Mouse (Mus musculus) heart, adult 18-20 months (tissue): ENCODE measurements at regions not wholly inside any gene's neighbourhood (a gene's known extent, or its start where the extent isn't known, plus 50 kb on each side); places are given as distances from the start of the nearest gene placed in this dataset.

Source experiments
- DNase-seq, 2 experiments: peaks; one replicate each; pipeline ENCODE4 v3.0.0; 2021 to 2022; ENCODE audit warnings: mixed read lengths in 1 of 2

- no peak for DNase-seq
Measured at GRCm38 (mm10) chr10:111741301-111741945, 231.0 kb upstream of the Krr1 start.

GRCm38 (mm10) chr10:111743291-111743690 is 229.2 kb upstream of the Krr1 start:
- DNase-seq, result no peak

GRCm38 (mm10) chr10:111745116-111745515 is 227.3 kb upstream of the Krr1 start:
- no peak for DNase-seq

- DNase-seq, result no peak
Measured at GRCm38 (mm10) chr10:111746067-111746878, 226.2 kb upstream of the Krr1 start.

DNA sequence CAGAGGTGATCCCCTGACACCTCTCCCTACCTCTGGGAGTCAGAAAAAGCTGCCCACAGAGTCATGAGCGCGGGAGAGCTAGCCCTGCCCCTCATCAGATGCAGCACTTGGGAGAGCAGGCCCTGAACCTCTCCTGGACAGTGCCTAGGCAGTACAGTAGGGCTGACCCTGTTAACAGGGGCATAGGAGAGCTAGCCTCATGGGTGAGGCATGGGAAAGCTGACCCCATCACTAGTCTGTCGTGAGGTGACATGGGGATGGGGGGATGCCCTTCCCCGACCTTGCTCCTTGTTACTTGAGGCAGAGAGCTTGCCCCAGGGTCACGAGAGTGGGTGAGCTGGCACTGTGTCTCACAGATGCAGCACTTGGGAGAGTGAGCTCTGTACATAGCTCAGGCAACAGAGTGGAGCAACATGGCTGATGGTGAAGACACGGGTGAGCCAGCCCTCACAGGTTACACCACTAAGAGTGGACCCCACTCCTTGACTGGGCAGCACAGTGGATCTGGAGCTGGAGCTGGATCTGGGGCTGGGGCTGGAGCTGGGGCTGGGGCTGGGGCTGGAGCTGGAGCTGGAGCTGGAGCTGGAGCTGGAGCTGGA is 225.5 kb upstream of the Krr1 start:
- DNase-seq, result no peak

GRCm38 (mm10) chr10:111748482-111748881 is 224.0 kb upstream of the Krr1 start:
- no peak for DNase-seq

DNA sequence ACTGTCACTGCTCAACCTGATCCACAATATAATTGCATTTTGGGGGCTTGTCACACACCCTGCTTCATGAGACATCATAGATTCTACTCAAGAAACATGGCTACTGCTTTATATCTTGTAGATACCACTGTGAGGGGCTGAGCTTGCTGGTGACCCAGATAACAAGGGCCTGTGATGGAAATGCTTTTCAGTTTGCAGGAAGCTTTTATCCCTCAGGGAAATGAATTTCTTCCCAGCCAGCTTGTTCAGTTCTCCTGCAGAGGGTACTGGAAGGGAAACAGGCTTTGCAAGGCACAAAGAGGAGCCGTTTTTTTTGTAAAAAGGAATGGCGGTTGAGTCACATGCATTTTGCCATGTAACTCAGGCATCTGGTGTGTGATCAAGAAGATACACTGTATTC is 218.8 kb upstream of the Krr1 start:
- no peak for DNase-seq

- DNase-seq, result no peak
Measured at GRCm38 (mm10) chr10:111755964-111756363, 216.5 kb upstream of the Krr1 start.

DNA sequence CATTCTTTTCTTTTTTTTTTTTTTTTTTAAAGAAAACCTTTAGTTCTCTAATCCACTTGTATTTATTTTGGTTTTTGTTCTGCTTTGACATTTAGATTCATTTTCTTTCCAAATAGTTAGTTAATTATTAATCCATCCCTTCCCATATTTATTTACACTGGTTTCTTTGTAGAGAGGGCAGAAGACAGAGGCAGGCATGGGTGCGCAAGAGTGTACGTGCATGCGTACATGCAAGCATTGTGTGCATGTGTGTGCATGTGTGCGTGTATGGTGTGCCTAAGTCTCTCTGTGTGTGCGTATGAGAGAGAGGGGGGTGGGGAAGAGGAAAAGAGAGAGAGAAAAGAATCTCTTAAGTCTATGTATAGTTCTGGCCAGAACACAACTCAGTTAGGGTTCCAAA is 215.9 kb upstream of the Krr1 start:
- no peak for DNase-seq

GRCm38 (mm10) chr10:111757689-111758088 is 214.8 kb upstream of the Krr1 start:
- DNase-seq, result no peak

- DNase-seq, result no peak
Measured at GRCm38 (mm10) chr10:111759505-111759904, 213.0 kb upstream of the Krr1 start.

DNA sequence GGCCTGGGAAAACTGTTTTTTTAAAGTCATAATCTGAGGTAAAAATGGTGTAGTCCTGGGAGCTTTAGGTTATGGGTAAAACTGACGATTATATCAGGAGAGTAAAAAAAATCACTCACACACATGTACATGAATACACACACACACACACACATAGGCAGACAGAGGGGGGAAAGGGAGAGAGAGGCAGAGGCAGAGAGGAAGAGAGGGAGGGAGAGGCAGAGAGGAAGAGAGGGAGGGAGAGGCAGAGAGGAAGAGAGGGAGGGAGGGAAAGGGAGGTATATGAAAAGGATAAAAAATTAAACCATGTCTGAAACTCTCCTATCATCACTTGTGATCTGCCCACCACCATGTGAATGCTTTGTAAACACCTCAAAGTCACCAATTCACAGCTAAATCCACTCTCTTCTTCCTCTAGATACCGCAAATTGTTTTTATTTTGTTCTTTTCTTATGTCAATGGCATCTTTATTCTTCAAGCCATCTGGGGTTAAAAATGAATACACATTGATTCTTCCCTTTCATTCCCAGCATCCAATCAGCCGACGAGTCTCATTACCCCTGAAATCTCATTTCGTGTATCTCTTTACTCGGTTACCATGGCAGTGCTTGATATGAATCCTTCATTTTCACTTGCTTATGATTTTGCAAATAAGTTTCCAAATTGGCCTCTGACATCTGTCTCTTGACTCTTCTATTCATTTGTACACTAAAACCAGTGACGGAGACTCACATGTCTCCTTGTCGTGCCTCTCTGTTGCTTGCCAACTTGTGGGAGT is 209.5 kb upstream of the Krr1 start:
- DNase-seq, result no peak

GRCm38 (mm10) chr10:111767011-111767720 is 205.3 kb upstream of the Krr1 start:
- DNase-seq, result peak in 1 of 2 experiments; percentile 14

DNA sequence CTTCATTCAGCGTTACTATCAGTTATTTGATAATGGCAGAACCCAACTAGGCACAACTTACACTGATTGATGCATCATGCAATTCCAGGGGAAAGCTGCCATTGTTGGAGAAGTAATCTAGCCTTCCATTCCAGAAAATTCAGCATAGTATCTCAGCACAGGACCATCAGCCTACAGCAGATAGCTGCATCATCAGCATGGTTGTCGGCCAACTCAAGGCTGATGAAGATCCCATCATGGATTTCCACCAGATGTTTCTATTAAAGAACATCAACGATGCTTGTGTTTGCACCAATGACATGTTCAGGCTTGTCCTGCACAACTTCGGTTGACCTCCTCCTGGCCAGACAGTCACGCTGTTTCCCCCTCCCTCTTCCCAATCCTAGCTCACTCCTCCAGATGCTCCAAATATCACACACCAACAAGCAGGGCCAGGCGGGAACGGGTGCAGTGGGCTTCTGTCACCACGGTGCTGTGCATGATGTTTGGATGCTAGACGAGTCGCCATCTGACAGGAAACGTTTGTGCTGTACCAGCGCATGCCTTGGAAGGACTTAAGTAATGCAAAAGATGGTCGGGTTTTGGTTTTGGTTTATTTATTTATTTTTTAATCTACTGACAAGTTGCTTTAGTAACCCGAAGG is 204.5 kb upstream of the Krr1 start:
- peak in 1 of 2 experiments; percentile 21 for DNase-seq

DNA sequence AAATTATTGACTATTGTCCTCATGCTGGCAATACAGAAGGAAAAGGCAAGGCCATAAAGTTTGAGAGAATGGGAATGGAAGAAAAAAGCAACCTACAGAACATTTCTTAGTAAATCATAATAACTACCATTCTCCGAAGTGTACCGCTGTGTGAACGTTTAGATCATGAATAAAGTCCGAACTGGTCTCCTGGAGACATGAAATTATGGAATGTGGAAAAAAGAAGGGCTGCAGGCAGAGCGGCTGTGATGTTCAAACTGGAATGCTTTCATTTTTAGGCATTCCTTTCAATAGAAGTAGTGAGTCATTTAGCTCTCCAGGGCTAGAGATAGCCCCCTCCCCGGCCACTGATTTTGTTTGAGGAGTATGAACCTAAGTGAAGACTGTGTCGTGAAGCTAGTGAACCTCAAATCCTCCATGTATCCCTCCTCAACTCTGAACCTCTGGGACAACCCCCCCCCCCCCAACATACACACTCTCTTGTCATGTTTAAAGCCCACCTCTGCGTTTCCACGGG is 202.9 kb upstream of the Krr1 start:
- DNase-seq, result peak in 1 of 2 experiments; percentile 20

DNA sequence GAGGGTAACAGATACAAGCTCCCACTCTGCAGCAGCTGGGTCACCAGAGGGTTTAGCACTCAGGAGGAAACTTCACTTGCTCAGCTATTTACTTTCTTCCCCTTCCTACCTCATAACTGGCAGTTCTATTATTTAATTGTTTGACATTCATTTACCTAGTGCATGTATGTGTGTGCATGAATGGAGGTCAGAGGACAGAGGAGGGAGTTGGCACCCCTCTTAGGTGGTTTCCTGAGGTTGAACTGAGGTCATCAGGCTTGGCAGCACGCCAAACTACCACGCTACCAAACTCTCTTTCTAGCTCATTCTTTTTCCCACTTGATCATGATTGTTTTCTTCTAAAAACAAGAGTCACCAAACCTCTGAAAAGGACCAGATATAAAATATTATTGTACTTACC is 202.4 kb upstream of the Krr1 start:
- DNase-seq, result peak in 1 of 2 experiments; percentile 23

DNA sequence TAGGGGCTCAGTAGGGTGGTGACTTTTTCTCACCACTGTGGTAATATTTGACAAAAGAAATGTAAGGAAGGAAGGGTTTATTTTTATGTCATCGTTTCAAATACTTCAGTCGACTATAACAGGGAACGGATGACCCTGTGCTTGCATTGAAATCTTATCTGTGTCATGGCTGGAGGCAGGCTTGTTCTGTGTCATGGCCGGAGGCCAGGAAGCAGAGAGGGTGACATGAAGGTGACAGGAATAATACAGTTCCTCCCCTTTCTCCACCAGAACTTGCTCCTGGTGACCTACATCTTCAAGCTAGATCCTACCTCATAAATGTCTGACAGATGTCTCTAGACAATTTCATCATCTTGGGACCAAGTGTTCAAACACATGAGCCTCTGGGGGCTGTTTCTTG is 201.5 kb upstream of the Krr1 start:
- peak; percentile 22 to 29 for DNase-seq

DNA sequence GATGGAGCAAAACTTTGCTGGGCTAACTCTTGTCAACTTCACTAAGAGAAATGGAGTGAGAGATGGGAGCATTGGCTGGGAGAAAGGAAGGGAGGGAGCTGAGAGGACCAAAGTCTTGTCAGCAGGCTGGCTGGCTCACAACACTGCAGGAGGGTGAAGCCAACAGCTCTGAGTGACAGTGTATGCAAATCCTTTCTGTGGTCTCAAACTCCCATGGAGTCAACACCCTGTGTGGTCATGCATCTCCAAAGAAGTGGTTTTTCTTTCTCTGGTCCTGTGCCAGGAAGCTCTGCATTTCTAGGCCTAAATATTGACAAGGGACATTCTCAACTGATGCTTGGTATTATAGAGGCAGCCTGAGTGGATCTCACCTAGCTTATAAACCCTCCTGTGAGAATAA is 194.9 kb upstream of the Krr1 start:
- DNase-seq, result no peak

GRCm38 (mm10) chr10:111778111-111778510 is 194.4 kb upstream of the Krr1 start:
- peak; percentile 27 for DNase-seq

DNA sequence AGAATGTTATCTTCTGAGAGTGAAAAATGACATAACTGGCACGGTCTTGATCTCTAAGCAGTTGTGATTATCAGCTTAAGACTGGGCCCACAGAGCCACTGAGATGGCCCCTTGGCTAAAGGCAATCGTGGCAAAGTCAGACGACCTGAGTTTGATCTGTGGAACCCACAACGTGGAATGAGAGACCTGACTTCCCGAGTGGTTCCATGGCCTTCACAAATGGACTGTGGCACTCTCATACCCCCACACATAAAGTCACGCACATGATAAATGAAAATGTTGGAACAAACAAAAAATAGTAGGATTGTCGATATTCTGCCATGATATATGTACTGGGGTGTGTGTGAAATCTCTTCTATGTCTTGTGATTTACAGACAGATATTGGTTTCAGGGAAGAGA is 192.5 kb upstream of the Krr1 start:
- DNase-seq, result no peak

GRCm38 (mm10) chr10:111782195-111782810 is 190.2 kb upstream of the Krr1 start:
- peak in 1 of 2 experiments; percentile 18 for DNase-seq
